Mouse (Mus musculus): ENCODE results near the gene Gm44973.

Gene Gm44973

DNA sequence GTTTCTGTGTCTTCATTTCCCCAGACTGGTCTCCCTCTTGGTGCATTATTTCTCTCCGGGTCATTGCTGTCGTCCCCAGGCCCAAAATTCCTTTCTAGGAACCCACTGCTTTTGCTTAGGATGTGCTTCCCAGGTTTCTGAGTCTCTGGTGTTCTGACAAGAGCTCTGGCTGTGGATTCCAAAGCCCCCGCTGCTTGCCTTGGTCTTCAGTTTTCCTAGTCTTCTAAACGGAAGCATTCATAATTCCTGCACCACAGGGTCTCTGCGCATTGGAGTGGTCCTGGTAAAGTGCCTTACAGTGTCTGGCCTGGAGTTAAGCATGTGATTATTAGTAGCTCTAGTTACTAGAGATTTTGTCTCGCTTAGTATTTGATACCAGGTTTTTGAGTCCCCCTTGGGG, 65.5 kb downstream of the Gm44973 start:
- DNase-seq (ENCODE audit: low spot score in 2 of 2) = no peak

DNA sequence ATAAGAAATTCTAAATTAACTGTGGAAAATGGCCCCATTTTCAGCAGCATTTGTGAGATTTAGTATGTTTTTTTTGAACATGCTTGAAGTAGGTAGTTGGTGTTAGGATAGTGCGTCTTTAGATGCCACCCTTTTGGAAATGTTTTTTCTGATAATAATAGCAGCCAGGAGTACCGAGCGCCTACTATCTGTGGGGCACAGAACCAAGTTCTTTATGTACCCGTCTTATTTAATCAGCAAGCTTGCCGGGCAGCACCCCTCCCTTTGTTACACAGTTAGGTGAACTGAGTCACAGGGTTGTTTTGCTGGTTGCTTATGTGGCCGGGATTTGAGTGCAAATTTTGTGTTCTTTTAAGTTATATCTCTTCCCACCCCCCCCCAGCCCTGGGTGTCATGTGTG, 65.9 kb downstream of the Gm44973 start:
- DNase-seq (ENCODE audit: low spot score in 2 of 2) = no peak

GRCm38 (mm10) chr7:5081939-5082338, 66.6 kb downstream of the Gm44973 start:
- DNase-seq (ENCODE audit: low spot score in 2 of 2) = no peak

All from frontal cortex, postnatal 36 days (tissue).